Mouse (Mus musculus): ENCODE data around the gene Hectd2.
A peak's percentile ranks its signal among the peaks of the same experiment; 100 is the strongest.

The Hectd2 gene

DNA sequence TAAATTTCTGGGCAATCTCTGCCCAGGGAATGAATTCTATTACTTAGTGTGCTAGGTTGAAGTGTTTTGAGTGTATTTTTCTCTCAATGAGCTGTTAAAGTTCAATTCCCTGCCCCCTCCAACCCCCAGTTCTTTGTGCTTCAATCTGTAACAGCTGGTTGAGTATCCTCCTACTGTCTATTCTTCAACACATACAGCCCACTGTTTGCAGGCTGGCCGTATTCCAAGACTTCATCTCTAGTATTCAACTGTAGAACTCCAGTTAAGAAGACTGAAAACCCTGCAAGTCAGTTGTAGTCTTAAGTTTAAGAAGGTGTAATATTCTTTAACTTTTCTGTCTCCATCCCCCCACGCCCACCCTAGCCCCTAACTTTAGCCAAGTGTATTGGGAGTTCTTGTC, 10.0 kb downstream of the Hectd2 start:
- DNase-seq, result no peak

- peak in 1 of 2 experiments; percentile 8 for DNase-seq
Observed at GRCm38 (mm10) chr19:36573986-36574385, 19.5 kb downstream of the Hectd2 start.

- DNase-seq, result no peak
Observed at GRCm38 (mm10) chr19:36575159-36575558, 20.7 kb downstream of the Hectd2 start.

DNA sequence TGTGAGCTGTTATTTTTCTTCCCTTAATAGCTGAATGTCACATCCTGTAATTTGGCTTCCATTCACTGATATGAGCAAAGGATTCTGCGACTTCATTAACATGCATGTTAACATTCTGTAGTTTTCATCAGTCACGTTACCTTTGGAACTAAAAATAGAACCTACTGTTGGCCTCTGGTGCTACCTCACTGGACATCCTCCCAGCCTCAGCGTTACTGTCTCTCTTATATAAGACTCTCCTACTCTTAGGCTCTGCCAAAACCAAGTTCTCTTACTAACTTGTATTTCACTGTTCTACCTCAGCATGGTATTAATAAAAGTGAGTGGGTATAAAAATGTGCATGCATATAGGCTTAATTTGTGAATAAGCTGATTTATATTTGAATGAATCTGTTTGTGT, 26.4 kb downstream of the Hectd2 start:
- peak; percentile 24 to 31 for DNase-seq

DNA sequence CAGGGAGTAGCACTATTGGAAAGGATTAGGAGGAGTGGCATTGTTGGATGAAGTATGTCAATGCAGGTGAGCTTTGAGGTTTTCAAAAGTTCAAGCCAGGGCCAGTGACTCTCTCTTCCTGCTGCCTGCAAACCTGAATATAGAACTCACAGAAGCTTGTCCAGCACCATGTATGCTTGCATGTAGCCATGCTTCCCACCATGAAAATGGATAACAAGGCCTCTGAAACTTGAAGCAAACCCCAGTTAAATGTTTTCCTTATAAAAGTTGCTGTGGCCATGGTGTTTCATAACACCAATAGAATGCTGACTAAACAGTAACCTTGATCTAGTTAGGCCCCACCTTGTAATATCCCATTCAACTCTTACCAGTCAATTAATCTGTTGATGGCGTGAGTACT, 27.7 kb downstream of the Hectd2 start:
- DNase-seq, result no peak

DNA sequence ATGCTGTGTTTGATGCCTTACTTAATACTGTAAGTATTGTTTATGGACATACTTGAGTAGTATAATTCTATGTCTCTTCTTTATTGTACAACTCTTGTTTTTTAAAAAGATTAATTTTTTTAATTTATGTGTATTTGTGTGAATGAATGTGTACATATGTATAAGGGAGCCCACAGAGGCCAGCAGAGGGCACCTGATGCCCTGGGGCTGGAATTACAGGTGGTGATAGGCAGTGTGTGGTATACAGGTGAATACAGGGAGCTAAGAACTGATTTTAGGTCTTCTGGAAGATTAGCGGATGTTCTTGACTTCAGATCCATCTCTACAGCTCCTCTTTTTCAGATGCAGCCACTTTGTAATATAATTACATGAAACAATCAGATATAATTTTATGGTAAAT, 31.1 kb downstream of the Hectd2 start:
- no peak for DNase-seq

- no peak for DNase-seq
Observed at GRCm38 (mm10) chr19:36594409-36594808, 40.0 kb downstream of the Hectd2 start.

DNA sequence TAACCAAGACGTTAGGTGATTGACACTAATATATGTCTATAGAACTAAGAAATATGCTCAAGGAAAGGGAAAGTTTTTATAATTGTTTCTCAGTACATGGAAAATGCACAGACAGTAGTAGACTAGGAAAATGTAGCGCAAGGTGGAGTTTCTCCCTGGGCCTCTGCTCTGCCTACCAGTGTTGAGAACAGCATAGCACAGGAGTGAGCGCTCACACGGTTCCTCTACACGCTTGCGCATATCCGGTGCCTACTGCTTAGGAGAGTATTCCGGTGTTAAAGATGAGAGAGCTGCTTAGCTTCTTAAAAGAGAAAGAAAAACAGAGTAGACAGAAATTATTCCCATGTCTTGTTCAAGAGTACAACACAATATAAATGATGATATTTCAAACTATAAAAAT, 47.4 kb downstream of the Hectd2 start:
- DNase-seq, result no peak

DNA sequence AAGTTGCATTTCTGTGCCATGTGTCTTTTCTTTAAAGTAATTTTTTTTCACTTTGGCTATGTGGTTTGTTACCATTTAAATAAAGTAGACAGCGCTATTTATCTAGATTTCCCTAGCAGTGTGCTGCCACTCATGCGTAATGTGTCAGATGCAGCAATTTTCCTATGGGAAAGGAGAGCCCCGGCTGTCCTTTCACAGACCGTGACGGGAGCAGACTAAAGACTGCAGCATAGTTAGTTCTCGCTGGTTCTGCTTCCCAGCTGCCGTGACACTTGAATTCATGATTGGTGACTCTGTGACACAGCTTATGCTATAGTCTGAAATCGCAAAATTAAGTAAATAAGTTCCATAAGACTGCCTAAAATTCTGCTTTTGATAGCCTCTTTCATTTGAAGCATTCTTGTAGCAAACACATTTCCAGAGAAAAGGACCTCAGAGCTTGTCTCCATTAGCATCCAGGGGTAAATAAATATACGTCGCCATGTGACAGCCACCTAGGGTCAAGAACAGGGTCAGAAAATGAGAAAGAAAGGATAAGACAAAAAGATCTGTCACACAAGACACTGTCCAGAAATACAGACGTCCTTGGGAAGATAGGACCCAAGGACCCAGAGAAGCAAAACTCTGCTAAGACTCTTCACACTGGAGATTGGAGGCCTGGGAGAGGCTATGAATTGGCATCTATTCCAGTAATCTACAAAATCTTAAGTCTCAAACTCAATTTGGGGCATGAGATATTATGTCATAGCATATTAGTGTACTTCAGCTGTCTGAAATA, 48.3 kb downstream of the Hectd2 start:
- DNase-seq, result no peak

- DNase-seq, result no peak
Observed at GRCm38 (mm10) chr19:36606270-36606669, 51.8 kb downstream of the Hectd2 start.

- DNase-seq, result peak in 1 of 2 experiments; percentile 14
Observed at GRCm38 (mm10) chr19:36609229-36609628, 54.8 kb downstream of the Hectd2 start.

DNA sequence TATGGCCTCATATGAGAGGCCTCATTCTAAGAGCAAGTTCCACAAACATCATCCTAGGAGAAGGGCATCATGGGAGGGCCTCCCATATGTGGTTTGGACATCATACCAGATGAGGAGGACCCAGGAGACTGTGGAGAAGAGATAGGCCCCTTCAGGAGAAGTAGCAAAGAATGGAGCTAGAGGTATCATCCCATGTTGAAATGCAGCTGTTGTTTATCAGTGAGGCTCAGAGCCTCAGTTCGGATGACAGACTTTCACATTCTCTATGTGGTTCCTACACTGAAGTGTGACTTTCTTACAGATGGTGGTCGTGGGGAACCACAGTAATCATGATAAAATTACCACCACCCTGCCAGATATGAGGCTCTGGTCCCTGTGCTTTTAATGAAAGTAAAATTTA, 55.9 kb downstream of the Hectd2 start:
- no peak for DNase-seq

DNA sequence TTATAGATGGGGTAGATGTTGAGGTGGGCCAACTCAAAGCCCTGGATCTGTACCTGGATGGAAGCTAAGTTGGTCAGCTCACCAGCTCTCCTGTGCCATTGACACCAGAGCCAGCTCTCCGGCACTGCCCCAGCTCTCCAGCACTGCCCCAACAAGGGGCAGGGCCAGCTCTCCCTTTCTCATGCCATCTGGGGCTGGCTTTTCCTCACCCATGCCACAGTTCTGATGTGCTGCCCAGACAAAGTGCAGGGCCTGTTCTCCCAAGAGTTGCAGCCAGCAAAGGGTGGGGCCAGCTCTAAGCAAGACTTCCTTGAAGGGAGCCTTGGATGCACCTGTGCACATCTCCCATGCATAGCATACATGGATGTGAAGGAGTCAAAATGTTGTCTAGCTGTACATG, 71.5 kb downstream of the Hectd2 start:
- DNase-seq, result no peak

DNA sequence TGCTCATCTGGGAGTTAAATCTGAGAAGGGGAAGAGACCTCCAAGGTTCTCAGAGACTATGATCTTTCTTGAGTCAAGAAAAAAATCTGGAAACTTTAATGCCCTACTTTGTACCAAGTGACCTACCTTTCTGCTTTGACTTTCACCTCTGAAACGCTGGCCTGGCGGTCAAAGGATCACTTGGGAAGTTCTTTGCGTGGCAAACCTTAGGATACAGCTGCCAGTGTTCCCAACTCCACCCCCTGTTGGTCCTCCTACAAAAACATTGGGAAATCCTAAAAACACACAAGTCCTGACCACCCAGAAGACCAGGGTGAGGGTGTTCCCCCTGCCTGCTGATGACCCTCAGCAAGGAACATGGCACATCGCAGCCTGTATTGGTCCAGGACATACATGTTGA, 72.4 kb downstream of the Hectd2 start:
- DNase-seq, result no peak

GRCm38 (mm10) chr19:36629394-36629910, 75.0 kb downstream of the Hectd2 start:
- no peak for DNase-seq

GRCm38 (mm10) chr19:36630361-36630760, 75.9 kb downstream of the Hectd2 start:
- DNase-seq, result no peak

DNA sequence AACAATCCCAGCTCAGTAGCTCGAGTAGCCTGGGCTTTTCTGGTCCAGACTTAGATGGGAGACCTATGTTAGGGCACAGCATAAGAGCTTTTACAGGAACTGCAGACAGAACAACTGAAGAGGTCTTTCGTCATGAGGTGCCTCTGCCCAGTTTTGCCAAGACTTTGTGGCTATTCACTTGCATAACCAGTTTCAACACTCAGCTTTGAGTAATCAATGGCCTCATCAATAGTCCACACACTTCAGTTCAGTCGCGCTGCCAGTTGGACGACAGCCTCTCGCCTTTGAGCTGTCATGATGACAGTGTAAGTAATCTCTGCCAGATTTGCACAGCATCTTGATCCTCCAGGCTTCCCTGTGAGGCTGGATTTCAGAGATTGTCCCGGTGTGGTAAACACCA, 80.3 kb downstream of the Hectd2 start:
- no peak for DNase-seq

DNA sequence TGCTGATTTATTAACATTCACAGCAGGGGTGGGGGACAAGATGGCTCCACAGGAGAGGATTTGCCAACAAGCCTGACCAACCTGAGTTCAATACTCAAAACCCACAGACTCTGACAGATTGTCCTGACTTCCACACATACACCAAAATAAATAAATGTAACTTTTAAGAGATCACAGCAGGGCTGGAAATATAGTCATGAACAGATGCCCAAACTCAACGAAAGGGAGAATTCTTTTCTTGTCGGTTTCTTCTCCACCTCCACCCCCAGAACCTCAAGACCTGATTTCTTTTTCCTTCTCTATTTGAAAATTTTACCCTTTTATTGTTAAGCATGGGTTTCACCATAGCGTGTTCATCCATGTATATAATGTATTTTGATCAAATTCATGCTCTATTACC, 82.8 kb downstream of the Hectd2 start:
- DNase-seq, result no peak

DNA sequence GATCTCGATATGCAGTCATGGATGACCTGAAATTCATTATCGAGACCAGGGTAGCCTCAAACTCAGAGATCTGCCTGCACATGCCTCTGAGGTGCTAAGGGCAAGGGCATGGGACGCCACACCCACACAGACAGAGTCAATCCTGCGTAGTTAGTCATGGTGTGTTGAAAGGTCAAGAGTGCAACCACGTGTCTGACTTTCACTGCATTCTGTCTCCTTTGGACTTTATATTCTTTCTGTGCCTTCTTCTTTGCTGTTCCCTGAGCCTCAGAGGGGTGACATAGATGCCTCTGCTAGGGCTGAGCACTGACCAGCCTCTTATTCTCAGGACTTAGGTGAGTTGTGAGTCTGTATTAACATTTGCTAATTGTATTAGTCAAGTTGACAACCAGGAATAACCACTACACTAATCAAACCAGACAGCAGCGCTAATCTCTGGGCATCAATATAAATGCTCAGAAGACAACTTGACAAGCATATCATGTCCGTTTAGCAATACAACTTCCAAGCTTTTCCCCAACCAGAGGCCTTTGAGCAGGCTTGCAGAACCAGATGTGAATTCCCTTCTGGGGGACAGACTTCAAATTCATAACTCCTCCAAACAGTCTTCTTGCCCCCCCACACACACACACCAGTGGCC, 83.6 kb downstream of the Hectd2 start:
- no peak for DNase-seq

DNA sequence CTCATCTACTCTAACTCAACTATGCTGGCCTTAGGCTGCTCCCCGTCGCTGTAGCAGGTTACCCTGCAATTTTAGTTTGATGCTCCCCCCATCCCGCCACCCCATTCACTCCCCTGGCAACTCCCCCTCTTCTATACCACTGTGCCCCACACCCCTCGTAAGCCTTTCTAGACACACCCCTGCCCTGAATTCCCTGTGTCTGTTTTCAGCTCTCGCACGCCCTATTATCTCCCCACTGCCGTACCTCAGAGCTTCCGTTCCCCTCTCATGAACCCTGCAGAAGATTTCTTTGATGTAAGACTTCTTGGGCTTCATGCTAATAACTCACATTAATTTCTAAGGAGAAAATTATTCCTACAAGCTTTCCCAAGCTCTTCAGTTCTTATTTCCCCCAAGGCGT, 84.6 kb downstream of the Hectd2 start:
- DNase-seq, result no peak

DNA sequence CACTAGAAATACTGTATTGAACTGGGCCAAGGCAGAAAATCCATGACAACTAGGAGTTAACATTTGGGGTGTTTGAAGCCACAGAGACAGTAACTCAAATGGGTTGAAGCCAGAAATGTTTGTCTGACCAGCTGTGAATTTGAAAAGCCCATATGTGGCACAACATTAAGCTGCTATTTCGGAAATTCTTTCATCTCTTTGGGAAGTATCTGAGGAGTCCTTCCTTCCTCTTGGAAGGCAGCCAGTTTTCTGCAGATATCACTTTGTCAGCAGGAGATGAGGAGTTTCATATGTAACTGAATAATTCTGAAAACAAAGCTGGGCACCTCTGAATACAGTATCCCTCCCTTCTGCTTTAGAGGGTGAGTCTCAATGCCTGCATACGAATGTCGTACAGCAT, 86.7 kb downstream of the Hectd2 start:
- no peak for DNase-seq

- no peak for DNase-seq
Observed at GRCm38 (mm10) chr19:36645308-36645889, 91.0 kb downstream of the Hectd2 start.

GRCm38 (mm10) chr19:36646132-36646828, 91.8 kb downstream of the Hectd2 start:
- DNase-seq, result no peak

Data from cerebellum, adult 18-20 months (tissue).